Mouse (Mus musculus): ENCODE results near the gene B3galt4.

The B3galt4 gene

GRCm38 (mm10) chr17:33940981-33941380 lies 10.3 kb downstream of the B3galt4 start:
- no peak for DNase-seq

DNA sequence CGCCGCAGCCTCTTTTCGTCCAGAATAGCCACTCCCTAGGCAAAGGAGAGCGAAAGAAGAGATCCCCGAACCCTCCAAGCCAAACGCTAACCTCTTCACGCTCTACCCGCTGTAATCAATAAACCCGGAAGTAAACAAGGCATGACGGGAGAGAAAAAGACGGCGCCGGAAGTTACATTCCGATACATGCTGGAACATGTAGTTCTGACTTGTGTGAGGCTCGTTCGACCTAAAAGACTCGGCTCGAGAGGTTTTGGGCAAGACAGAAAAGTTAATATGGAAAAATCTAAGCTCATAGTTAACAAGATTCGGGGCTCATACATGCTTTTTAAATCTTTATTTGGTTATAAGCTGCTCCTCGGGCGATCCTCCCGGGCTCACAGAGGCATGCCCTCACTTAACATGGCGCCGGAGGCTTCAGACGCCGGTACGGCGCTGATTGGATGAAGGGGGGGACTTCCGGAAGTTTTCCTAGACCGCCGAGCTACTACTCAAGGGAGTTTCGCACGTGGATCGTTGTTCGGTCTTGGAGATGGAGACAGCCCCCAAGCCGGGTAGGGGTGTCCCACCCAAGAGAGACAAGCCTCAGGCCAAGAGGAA lies 11.0 kb downstream of the B3galt4 start, which contains the start of the genes Pfdn6 and Wdr46:
TSS of gene Pfdn6 (minus strand) at position 138 of the 600 bp plus-strand sequence.
TSS of gene Wdr46 (plus strand) at position 455 of the 600 bp plus-strand sequence.
- DNase-seq: peak; percentile 88

DNA sequence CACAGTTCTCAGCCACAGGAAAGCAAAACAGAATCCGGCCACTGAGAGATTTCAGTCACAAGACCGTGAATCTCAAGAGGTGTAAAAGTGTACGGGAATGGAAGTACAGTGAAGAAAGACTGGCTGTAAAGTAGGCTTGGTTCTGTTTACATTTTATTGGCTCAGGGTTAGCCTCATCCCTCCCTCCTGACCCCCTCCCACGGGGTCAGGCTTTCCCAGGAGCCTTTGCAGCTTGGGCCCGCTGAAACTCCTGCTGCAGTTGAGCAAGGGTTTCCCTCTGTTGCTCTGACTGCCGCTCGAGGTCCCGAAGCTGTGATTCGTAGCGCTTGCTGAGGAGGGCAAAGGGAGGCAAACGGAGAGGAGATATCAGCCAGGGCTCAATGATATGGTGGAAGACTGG lies 12.5 kb downstream of the B3galt4 start:
- DNase-seq: no peak

DNA sequence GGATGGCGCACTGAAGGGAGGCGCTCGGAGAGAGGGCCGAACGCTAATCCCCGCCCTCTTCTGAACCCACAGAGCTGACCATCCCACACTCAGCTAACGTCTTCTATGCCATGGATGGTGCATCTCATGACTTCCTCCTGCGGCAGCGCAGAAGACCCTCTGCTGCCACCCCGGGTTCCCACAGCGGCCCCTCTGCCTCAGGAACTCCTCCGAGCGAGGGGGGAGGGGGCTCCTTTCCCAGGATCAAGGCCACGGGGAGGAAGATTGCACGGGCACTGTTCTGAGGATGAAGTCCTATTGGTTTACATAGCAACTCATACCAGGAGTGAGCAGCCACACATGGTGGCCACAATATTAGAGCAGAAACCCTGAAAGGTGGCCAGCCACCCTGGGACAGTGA lies 14.3 kb downstream of the B3galt4 start:
- no peak for DNase-seq

- DNase-seq: no peak
Measured at GRCm38 (mm10) chr17:33935422-33936055, 15.7 kb downstream of the B3galt4 start.

GRCm38 (mm10) chr17:33932970-33933369 lies 18.3 kb downstream of the B3galt4 start:
- no peak for DNase-seq

GRCm38 (mm10) chr17:33932448-33932847 lies 18.8 kb downstream of the B3galt4 start:
- DNase-seq: no peak

DNA sequence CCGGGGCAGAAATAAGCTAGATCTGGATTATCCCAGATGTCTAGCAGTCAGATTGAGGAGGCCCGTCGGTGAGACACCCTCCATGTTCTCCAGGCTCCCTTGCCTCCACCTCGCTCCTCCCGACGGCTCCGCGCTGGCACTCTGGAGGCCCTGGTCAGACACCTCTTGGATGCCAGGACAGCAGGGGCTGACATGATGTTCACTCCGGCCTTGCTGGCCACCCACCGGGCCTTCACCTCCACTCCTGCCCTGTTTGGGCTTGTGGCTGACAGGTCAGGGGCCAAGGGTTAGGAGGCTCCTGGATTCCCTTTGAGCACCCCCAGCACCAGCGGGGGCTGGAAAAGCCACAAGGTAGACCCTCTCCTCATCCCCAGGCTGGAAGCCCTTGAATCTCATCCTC lies 19.3 kb downstream of the B3galt4 start:
- no peak for DNase-seq

DNA sequence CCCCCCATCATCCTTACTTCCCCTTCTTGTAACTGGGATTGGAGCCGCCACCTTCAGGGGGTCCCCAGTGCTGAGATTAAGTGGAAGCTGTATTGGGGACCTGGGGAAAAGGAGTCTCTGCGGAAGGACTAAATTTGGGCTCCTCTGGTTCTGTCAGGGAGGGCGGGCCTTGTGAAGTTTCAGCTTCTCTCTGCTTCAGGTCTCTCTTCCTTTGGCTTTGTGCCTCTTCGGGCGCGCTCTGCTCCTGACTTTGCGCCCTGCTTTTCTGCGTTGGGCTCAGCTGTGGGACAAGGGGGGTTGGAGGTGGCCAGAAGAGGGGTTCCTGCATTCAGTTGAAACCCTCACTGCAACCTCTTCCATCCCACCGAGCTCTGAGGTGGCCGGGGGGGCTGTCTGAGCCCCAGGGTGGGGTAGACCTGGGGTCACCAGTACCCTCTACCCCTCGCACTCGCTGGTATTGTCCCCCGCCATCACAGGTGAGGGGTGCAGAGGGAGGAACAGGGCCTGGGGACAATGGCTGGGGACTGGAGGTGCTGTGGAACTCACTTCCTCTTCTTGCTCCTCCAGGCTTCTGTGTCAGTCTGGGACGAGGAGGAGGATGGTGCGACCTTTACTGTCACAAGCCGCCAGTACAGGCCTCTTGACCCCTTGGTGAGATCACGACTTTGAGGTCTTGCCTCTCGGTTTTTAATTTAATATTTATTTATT lies 20.0 kb downstream of the B3galt4 start:
- DNase-seq: no peak

- peak; percentile 60 for DNase-seq
Measured at GRCm38 (mm10) chr17:33930280-33931158, 20.8 kb downstream of the B3galt4 start.

GRCm38 (mm10) chr17:33929371-33930279 lies 21.7 kb downstream of the B3galt4 start, which contains the start of gene Rgl2:
TSS of gene Rgl2 (plus strand) at chr17:33929543.
- peak; percentile 94 for DNase-seq

DNA sequence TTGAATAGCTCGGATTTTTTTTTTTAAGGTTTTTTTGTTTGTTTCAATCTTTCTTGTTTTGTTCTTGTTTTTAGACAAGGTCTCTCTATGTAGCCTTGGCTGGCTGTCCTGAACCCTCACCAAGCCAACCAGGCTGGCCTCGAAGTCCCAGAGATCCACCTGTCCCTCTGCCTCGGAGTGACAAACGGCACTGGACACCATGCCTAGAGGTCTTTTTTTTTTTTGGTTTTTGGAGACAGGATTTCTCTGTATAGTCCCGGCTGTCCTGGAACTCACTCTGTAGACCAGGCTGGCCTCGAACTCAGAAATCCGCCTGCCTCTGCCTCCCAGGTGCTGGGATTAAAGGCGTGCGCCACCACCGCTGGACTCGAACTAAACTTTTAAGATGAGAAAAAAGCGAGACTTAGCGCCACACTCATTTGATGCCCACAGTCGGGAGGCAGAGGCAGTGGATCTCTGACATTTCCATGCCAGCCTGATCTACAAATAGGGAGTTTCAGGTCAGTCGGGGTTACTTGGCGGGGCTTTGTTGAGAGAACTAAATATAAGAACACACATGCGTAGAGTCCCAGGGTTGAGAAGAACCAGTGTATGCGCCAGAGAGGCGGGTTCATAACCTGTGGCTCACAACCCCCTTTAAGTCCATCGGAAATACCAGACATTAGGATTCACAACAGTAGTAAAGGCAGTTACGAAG lies 22.9 kb downstream of the B3galt4 start:
- no peak for DNase-seq

GRCm38 (mm10) chr17:33926207-33926932 lies 24.9 kb downstream of the B3galt4 start:
- no peak for DNase-seq

- DNase-seq: no peak
Measured at GRCm38 (mm10) chr17:33925406-33926116, 25.7 kb downstream of the B3galt4 start.

DNA sequence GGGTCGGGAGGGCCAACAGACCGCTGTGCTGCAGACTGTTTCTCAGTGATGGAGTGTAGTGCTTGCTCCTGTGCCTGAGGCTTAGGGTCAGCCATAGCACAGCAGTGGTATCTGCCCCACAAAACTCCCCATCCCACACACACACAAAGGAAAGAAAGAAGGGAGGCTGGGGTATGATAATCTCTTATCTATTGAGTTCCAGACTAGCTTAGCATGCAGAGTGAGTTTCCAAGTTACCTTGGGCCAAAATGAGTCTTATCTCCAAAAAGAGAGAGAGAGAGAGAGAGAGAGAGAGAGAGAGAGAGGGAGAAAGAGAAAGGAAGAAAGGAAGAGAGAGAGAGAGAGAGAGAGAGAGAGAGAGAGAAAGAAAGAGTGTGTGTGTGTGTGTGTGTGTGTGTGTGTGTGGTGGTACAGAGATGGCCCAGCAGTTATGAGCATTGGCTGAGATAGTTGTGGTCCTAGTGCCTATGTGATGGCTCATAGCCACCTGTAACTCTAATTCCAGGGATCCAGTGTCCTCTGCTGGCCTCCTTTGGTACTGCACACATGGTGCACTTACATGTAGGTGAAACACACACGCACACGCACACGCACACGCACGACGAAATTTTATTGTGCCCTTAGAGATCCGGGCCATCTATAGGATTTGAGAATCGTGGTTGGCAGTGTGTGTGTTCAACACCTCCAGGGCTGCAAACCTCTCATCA lies 26.6 kb downstream of the B3galt4 start:
- peak; percentile 48 for DNase-seq

DNA sequence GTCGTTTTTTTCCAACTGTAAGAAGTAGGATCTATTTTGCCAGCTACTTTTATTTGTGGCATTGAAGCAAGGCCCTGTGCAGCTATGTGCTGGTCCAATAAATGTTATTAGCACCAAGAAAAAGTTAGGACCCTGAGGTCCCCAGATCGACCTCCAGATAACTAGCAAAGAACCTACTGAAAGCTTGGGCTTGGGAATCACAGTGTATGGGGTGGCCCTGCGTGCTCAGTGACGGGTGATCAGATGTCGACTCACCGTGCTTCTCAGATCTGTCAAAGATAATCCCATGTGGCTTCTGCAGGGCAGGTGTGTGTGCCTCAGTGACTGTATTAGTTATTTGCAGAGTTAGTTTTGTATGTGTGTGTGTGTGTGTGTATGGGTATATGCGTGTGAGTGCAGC lies 29.9 kb downstream of the B3galt4 start:
- DNase-seq: no peak

DNA sequence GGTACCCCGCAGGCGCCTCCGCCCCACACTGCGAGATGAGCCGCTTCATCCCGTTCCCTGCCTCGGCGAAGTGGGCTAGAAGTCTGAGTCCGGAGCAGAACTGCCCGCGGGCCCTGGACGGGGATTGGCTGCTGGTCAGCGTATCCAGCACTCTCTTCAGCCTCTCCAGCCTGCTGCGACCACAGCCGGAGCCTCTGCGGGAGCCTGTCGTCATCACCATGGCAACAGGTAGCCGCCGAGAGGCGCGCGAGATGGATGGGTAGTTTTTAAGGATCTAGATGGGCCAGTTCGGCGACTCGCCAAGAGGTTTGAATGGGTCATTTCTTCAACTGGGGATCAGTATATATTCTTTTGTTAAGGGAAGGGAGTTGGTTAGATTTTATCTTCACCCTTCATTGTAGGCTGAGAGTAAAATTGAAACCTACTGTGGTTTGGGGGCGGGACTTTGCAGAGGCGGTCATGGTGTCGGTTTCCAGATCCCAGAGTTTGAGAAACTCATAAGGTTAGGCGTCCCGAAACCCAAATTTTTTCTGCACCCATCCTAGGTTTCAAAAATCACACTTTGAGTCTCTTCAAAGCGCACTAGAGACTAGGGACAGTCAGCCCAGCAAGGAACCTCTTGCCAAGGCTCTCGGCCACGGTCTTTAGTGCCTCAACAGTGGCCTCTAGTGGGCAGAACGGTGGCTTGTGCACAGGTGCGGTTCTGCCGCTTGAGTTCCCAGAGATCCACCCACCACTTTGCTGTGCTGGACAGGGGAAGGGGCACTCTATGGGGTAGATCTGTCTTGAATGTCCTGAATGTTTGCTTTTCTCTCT lies 30.8 kb downstream of the B3galt4 start:
- DNase-seq: peak; percentile 92
